Mouse (Mus musculus): ENCODE results near the gene Ccl1. TPM values are rescaled to one million over a fixed set of nuclear protein-coding genes. Genes with fewer than 3 reads are reported as not detected.
A peak's percentile ranks its signal among the peaks of the same experiment; 100 is the strongest.

Ccl1 gene
- polyA plus RNA-seq, 1 experiment from 2014 or later = not detected

DNA sequence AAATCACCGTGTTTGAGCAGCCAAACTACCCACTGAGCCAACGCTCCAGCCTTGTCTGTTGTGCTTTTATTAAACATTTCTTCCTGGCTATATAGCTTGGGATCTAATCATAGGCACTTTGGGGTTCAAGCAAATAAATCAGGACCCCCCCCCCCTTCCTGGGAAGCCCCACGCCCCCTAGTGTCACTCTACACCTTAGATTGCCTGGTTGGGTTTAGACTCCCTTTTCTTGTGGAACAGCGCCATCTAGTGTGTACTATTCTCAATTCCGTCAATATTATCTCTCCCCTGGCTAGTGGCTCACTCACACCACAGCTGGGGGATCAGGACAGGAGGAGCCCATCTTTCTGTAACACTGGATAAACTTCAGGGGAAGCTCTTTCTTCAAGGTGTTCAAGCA lies 127.8 kb downstream of the Ccl1 start:
- Histone ChIP-seq H3K9ac (no peak overlapping the region), H3K9me3 (replicated peaks) (no peaks in the 10 kb centered on the region), H3K4me1 (no peaks in the 10 kb centered on the region), H3K27ac (replicated peaks) (no peak overlapping the region), H3K36me3 (no peaks in the 10 kb centered on the region), H3K27me3 (peaks cover 37% of the 10 kb centered on the region), H3K4me3 (replicated peaks) (no peak overlapping the region), H3K4me2 (replicated peaks) (no peak overlapping the region)
- ATAC-seq (ENCODE audit: insufficient number of reproducible peaks, low FRiP score, low TSS enrichment, low read depth) = 0 out of 2 replicates have a peak, but pooled peaks have one; percentile 19
- 32% methylated on average over 5 of the region's 5 CpGs for WGBS

DNA sequence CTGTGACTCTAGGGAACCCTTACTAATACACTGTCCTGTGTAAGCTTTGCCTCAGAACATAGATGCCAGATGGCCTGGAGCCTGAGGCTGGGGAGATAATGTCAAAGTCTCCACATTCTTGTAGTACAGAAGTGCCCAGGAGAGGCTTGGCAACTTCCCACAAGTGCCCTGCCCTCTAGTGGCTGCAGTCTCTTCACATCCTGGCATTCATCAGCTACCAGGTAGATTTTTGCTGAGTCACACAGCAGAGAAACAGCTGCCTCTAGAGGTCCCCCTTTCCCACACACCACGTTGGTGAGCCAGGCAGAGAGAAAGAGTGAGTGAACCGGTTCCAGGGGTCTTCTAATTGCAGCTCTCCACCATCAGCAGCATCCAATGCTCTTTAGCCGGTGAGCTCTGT lies 130.7 kb downstream of the Ccl1 start:
- ATAC-seq (ENCODE audit: insufficient number of reproducible peaks, low FRiP score, low TSS enrichment, low read depth) = no peak
- H3K27ac ChIP-seq (replicated peaks) = no peak overlapping the region
- no peaks in the 10 kb centered on the region; the same call in 1 of the 2 replicates for H3K9me3 ChIP-seq (replicated peaks)
- no peak overlapping the region for H3K4me3 ChIP-seq (replicated peaks)
- H3K9ac ChIP-seq = no peak overlapping the region
- no peak overlapping the region for H3K4me2 ChIP-seq (replicated peaks)
- no peaks in the 10 kb centered on the region for H3K4me1 ChIP-seq
- H3K36me3 ChIP-seq = no peaks in the 10 kb centered on the region
- 22% methylated on average over 3 of the region's 3 CpGs for WGBS
- H3K27me3 ChIP-seq = peaks cover 24% of the 10 kb centered on the region

DNA sequence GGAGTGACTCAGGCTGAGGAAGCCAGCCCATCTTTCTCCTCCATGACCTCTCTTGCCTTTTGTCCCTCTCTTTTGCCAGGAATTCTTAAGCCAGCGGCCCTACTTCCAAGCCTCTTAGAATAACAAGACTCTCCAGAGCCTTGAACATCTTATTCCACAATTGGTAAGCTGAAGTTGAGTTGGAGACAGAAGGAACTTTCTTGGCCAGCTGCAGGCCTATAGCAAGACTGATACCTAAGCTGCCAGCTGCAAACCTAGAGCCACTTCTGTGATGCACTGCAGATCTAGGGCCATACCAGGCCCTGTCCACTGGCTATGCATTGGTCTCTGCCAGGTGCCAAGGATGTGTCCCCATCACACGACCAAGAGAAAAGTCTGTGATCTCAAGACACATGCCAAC lies 132.0 kb downstream of the Ccl1 start:
- WGBS = 86% methylated on average over 2 of the region's 2 CpGs
- Histone ChIP-seq H3K27ac (replicated peaks) (no peak overlapping the region), H3K4me3 (replicated peaks) (no peak overlapping the region), H3K27me3 (peaks cover 15% of the 10 kb centered on the region), H3K36me3 (no peaks in the 10 kb centered on the region), H3K4me2 (replicated peaks) (no peak overlapping the region), H3K9ac (no peak overlapping the region), H3K4me1 (no peaks in the 10 kb centered on the region), H3K9me3 (replicated peaks) (no peaks in the 10 kb centered on the region; the same call in 1 of the 2 replicates)
- no peak for ATAC-seq (ENCODE audit: insufficient number of reproducible peaks, low FRiP score, low TSS enrichment, low read depth)

DNA sequence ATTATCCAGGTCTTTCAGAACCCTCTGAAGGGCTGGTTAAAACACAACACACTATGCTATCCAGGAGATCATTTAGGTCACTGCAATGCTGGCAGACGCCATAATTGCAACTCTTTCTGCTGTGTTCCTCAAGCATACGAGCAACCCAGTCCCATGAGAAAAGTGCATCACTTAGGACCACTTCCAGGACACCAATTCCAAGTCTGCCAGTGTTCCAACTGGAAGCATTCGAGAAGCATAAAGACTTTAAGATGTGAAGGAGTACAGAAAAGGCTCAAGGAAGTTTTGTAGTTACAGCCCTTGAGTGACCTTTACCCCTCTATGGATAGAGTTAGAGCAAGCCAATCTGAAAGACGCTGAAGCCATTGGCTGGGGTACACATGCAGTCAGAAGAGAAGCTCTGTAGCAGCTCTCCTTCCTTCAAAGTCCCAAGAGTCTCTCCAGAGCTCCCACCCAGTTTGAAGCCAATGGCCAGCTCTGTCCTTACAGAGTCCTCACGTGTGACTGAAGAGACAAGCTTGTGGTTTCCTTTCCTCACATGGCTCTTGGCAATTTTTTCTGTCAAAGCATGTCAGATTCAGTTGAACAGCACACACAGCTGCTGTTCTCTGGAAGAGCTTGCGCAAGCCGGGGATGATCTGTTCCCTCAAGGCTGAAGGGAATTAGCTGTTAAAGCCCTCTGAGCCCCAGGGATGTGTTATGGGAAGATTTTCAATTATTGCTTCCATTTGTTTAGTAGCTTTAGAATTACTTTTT lies 134.0 kb downstream of the Ccl1 start:
- Histone ChIP-seq H3K4me1 (no peaks in the 10 kb centered on the region), H3K27me3 (peaks cover 9% of the 10 kb centered on the region; the same call in 1 of the 2 replicates), H3K9ac (no peak overlapping the region), H3K4me2 (replicated peaks) (no peak overlapping the region), H3K9me3 (replicated peaks) (no peaks in the 10 kb centered on the region; the same call in 1 of the 2 replicates), H3K4me3 (replicated peaks) (no peak overlapping the region), H3K27ac (replicated peaks) (no peak overlapping the region), H3K36me3 (no peaks in the 10 kb centered on the region)
- whole genome bisulfite sequencing = 42% methylated on average over 7 of the region's 7 CpGs
- ATAC-seq (ENCODE audit: insufficient number of reproducible peaks, low FRiP score, low TSS enrichment, low read depth) = no peak

DNA sequence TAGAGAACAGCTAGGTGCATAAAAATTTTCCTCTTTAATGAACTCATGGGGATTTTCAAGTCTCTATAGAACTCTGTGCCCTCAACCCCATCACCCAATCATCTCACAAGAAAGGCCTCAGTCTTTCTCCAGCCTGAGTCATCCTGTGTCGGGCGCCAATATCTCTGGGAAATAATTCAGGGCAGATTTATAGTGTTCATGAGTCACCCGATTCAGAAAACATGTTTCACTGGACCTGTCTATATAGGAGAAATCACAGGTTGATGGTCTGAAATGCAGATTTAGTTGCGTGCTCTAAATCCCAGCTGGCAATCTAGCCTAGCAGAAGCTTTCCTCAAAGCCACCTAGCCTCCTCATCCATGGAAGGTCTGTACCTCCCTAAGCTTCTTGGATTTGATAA lies 136.0 kb downstream of the Ccl1 start:
- no peaks in the 10 kb centered on the region for H3K4me1 ChIP-seq
- WGBS = 90% methylated on average over 4 of the region's 4 CpGs
- H3K9ac ChIP-seq = no peak overlapping the region
- no peaks in the 10 kb centered on the region for H3K27me3 ChIP-seq
- H3K4me2 ChIP-seq (replicated peaks) = no peak overlapping the region
- H3K4me3 ChIP-seq (replicated peaks) = no peak overlapping the region
- H3K27ac ChIP-seq (replicated peaks) = no peak overlapping the region
- ATAC-seq (ENCODE audit: insufficient number of reproducible peaks, low FRiP score, low TSS enrichment, low read depth) = no peak
- no peaks in the 10 kb centered on the region for H3K36me3 ChIP-seq
- no peaks in the 10 kb centered on the region; the same call in 1 of the 2 replicates for H3K9me3 ChIP-seq (replicated peaks)

DNA sequence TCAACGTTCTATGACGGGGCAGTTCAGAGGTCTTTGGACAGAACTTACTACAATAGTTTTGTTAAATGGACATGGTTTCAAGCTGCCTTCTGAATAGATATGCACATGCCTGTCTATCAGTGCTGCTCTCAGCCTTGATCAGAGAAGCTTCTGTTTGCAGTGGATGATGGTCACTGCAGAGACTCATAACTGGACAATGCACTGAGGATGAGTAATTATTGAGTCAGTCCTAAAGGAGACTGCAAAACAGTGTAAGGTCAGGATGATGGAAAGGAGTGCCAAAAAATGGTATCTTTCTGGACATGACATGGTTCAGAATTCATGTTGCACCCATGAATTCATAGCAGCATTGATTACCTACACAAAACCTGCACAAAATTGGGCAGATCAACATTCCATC lies 137.2 kb downstream of the Ccl1 start:
- no peaks in the 10 kb centered on the region; the same call in 1 of the 2 replicates for H3K9me3 ChIP-seq (replicated peaks)
- H3K9ac ChIP-seq = no peak overlapping the region
- no peak overlapping the region for H3K4me2 ChIP-seq (replicated peaks)
- H3K27me3 ChIP-seq = peaks cover 3% of the 10 kb centered on the region; the same call in 1 of the 2 replicates
- no peak for ATAC-seq (ENCODE audit: insufficient number of reproducible peaks, low FRiP score, low TSS enrichment, low read depth)
- no peak overlapping the region for H3K27ac ChIP-seq (replicated peaks)
- WGBS = 94% methylated on average over 2 of the region's 2 CpGs
- H3K36me3 ChIP-seq = no peaks in the 10 kb centered on the region
- no peak overlapping the region for H3K4me3 ChIP-seq (replicated peaks)
- no peaks in the 10 kb centered on the region for H3K4me1 ChIP-seq

DNA sequence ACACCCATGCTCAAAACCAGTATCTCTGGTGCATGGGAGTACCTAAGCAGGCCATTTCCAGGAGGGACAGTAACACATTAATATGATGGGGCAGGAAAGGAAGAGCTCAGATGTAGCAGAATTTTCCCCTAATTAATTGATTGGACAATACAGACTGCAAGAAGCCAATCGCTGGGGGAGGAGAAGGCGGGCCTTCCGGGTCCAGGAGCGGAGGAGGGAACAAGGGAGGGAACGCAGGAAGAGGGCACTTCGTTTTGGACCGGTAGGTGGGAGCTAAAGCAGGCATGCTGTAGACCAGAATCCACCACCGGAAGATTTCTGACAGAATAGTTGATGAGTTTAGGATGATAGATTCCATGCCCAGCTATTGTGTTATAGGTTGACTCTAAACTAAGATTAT lies 142.2 kb downstream of the Ccl1 start:
- H3K9me3 ChIP-seq (replicated peaks) = no peaks in the 10 kb centered on the region
- ATAC-seq (ENCODE audit: insufficient number of reproducible peaks, low FRiP score, low TSS enrichment, low read depth) = no peak
- peaks cover 3% of the 10 kb centered on the region for H3K27me3 ChIP-seq
- no peak overlapping the region for H3K27ac ChIP-seq (replicated peaks)
- H3K36me3 ChIP-seq = no peaks in the 10 kb centered on the region
- H3K9ac ChIP-seq = no peak overlapping the region
- H3K4me2 ChIP-seq (replicated peaks) = no peak overlapping the region
- no peaks in the 10 kb centered on the region for H3K4me1 ChIP-seq
- WGBS = 69% methylated on average over 8 of the region's 8 CpGs
- H3K4me3 ChIP-seq (replicated peaks) = no peak overlapping the region

DNA sequence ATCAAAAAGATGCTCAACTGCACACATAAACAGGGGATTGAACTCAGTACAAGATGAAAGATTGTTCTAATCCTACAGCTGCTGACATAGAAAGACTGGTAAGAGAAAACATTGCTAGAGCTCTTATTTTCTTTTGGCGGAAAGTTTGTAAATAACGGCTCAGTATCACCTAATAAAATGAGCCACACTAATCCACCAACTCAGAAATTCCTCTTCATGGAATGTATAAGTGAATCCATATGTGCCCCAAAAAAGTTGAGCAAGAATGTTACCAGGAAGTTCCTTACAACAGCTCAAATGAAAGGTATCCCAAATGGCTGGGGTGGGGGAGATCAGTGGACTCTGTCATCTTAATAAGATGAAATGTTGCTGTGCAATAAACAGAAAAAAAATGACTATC lies 146.4 kb downstream of the Ccl1 start:
- Histone ChIP-seq H3K9me3 (replicated peaks) (no peaks in the 10 kb centered on the region), H3K9ac (no peak overlapping the region), H3K27ac (replicated peaks) (no peak overlapping the region), H3K36me3 (no peaks in the 10 kb centered on the region), H3K4me1 (no peaks in the 10 kb centered on the region), H3K4me3 (replicated peaks) (no peak overlapping the region), H3K27me3 (peaks cover 3% of the 10 kb centered on the region), H3K4me2 (replicated peaks) (no peak overlapping the region)
- ATAC-seq (ENCODE audit: insufficient number of reproducible peaks, low FRiP score, low TSS enrichment, low read depth) = no peak
- WGBS = 50% methylated on average over 2 of the region's 2 CpGs

DNA sequence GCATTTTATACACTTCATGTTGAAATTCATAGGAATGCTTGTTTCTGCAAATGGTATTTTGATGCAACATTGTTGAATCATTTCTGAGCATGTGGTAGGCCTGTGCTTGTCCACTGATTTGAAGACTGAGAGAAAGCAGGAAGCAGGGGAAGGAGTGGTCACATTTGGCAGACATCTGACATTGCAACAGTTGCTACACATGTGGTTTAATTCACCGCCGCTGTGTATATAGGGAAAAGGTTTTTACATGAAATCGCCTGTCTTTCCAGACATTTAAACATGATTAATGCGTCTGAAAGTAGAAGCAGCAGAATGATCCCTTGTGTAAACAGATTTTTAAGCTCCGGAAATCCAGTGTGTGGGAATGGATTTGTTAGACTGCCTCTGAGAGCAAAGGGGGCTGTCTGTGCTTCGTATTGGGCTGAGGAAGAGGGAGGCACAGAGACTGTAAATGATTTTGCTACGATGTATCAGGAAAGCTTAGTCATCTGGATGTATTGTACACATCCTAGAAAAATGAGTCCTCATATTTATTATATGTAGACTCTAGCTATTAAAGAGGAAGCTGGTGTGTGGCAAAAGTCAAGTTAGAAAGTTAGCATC lies 165.9 kb downstream of the Ccl1 start:
- Histone ChIP-seq H3K27ac (replicated peaks) (no peak overlapping the region), H3K9me3 (replicated peaks) (no peaks in the 10 kb centered on the region)
- WGBS = 18% methylated on average over 7 of the region's 7 CpGs

DNA sequence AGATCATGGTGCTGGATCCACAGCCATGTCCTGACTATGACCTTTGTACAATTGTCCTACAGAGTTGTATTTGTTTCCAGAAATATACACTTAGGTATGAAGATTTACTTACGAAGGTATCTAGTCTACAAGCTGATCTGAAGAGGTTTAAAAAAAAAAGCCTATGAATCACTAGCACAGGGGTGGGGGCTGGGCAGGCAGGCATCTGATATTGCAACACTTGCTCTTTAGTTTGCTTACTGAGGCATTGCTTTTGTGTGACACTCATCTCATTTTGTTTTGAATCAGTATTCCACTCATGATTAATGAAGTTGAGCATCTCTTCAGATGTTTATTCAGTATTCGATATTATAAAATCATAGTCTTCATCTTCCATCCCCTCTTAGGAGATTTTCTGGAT lies 169.3 kb downstream of the Ccl1 start:
- no peak overlapping the region for H3K9ac ChIP-seq
- H3K4me1 ChIP-seq = peaks cover 18% of the 10 kb centered on the region
- H3K9me3 ChIP-seq (replicated peaks) = no peaks in the 10 kb centered on the region
- no peak overlapping the region for H3K4me2 ChIP-seq (replicated peaks)
- no peaks in the 10 kb centered on the region for H3K36me3 ChIP-seq
- H3K4me3 ChIP-seq (replicated peaks) = no peak overlapping the region
- H3K27ac ChIP-seq (replicated peaks) = no peak overlapping the region
- no peaks in the 10 kb centered on the region for H3K27me3 ChIP-seq
- no peak for ATAC-seq (ENCODE audit: insufficient number of reproducible peaks, low FRiP score, low TSS enrichment, low read depth)
- 86% methylated on average over 2 of the region's 2 CpGs for WGBS

More for the DNA sequence above, 165.9 kb downstream of the Ccl1 start:
- ATAC-seq (ENCODE audit: insufficient number of reproducible peaks, low FRiP score, low TSS enrichment, low read depth) = peak; percentile 84
- Histone ChIP-seq H3K4me2 (replicated peaks) (no peak overlapping the region), H3K4me1 (peaks cover 18% of the 10 kb centered on the region), H3K27me3 (no peaks in the 10 kb centered on the region), H3K4me3 (replicated peaks) (no peak overlapping the region), H3K36me3 (no peaks in the 10 kb centered on the region), H3K9ac (no peak overlapping the region)

DNA sequence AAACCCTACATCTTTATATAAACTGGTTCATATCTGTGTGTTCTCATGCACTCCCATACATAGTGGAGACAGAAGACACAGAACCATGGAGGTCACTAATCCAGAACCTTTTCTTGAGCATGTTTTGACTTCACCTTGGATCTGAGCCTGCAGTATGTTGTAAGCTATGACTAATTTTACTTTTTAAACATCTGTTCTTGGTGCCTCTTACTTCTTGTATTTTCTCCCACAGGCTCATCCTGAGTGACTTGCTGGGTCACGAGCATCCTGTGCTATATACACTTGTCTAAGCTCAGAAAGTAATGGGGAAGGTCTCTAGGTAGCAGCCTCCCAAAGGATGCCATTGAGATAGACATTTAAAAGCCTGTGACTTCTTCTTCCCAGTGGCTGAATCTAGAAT lies 172.5 kb downstream of the Ccl1 start:
- H3K9me3 ChIP-seq (replicated peaks) = no peaks in the 10 kb centered on the region
- no peak overlapping the region for H3K27ac ChIP-seq (replicated peaks)
- H3K27me3 ChIP-seq = no peaks in the 10 kb centered on the region
- ATAC-seq (ENCODE audit: insufficient number of reproducible peaks, low FRiP score, low TSS enrichment, low read depth) = no peak
- no peak overlapping the region for H3K4me2 ChIP-seq (replicated peaks)
- no peaks in the 10 kb centered on the region for H3K4me1 ChIP-seq
- no peak overlapping the region for H3K9ac ChIP-seq
- no peak overlapping the region for H3K4me3 ChIP-seq (replicated peaks)
- no peaks in the 10 kb centered on the region for H3K36me3 ChIP-seq
- WGBS = 47% methylated on average over 1 of the region's 1 CpGs
